Mouse (Mus musculus) heart, adult 2 months (tissue): Measurements from ENCODE around the gene Foxj3.

Experiments
- CTCF ChIP-seq: fragments of 200-600 bp; IDR thresholded peaks from 2 replicates; pipeline ENCODE4 v1.8.1; 2022; ENCODE audit warnings: antibody characterized with exemption, mild to moderate bottlenecking, moderate library complexity
- EP300 ChIP-seq: fragments of 200-500 bp; IDR thresholded peaks from 2 replicates; pipeline ENCODE4 v1.6.1; 2011; ENCODE audit warnings: low read depth, low read length, control low read depth; ENCODE audit not compliant: insufficient read depth
- POLR2A ChIP-seq: fragments of 200-500 bp; IDR thresholded peaks from 2 replicates; pipeline ENCODE4 v1.6.1; 2011; ENCODE audit warnings: mild to moderate bottlenecking, low read depth, low read length, control low read depth; ENCODE audit not compliant: insufficient read depth

GRCm38 (mm10) chr4:119489666-119490065, 47.1 kb upstream of the Foxj3 start:
- no peak for TF ChIP-seq CTCF
- no peak for TF ChIP-seq POLR2A
- TF ChIP-seq EP300: no peak
